ENCODE assay signal across 9 mouse cellular contexts in genomic region chr2:179661998-179662714, GRCm38 (mm10).
DNase-seq lines count a peak whose midpoint lies in the region; ATAC-seq and TF ChIP-seq lines count a peak whose summit lies in the region.
"Had no signal": no experiment of that assay in that cellular context is flagged by ENCODE, and none has a peak within 500 bp of the region (broad histone marks: within the 10 kb centered on the region; RNA-seq: fewer than 3 reads in every experiment).

No protein-coding gene starts in this region.

- WGBS in heart, embryonic 14.5 days, result 4% methylated on average over 20 of the region's 20 CpGs
- WGBS in forebrain, embryonic 15.5 days, result 4% methylated on average over 20 of the region's 20 CpGs
- WGBS in kidney, embryonic 16.5 days, result 2% methylated on average over 20 of the region's 20 CpGs
- 4% methylated on average over 20 of the region's 20 CpGs for WGBS in midbrain, embryonic 15.5 days
- WGBS in lung, adult 2 months, result 3% methylated on average over 20 of the region's 20 CpGs

- H3K27me3 ChIP-seq in heart, embryonic 14.5 days (ENCODE audit: control insufficient read depth, insufficient read depth, low read length), result peaks cover 15% of the 10 kb centered on the region
- H3K27me3 ChIP-seq in forebrain, embryonic 15.5 days, result no peaks in the 10 kb centered on the region
- H3K27me3 ChIP-seq in kidney, embryonic 16.5 days (ENCODE audit: insufficient read depth, low read length), result peaks cover 10% of the 10 kb centered on the region; the same call in 1 of the 2 replicates
- H3K27me3 ChIP-seq in midbrain, embryonic 15.5 days (replicated peaks), result 0 out of 2 replicates have a peak, but pooled peaks cover 15% of the 10 kb centered on the region

- no peak overlapping the region for H3K27ac ChIP-seq in heart, embryonic 14.5 days (replicated peaks in 1 of 2; ENCODE audit: control insufficient read depth in 1 of 2, insufficient read depth in 1 of 2, low read depth in 2 of 2, low read length in 2 of 2)
- H3K27ac ChIP-seq in forebrain, embryonic 15.5 days (replicated peaks), result no peak overlapping the region
- no peak overlapping the region for H3K27ac ChIP-seq in kidney, embryonic 16.5 days (ENCODE audit: low read length)
- H3K27ac ChIP-seq in midbrain, embryonic 15.5 days, result no peak overlapping the region
- H3K27ac ChIP-seq in left cerebral cortex, adult 2 months, result no peak overlapping the region

- TF ChIP-seq POLR2A in lung, adult 2 months (IDR thresholded peaks at IDR 0.05; ENCODE audit: borderline replicate concordance, extremely low read depth, low read depth, low read length), result no peak

- no peaks in the 10 kb centered on the region for H3K36me3 ChIP-seq in heart, embryonic 14.5 days (ENCODE audit: control insufficient read depth, insufficient read depth, low read length)
- no peaks in the 10 kb centered on the region for H3K36me3 ChIP-seq in forebrain, embryonic 15.5 days
- H3K36me3 ChIP-seq in kidney, embryonic 16.5 days (ENCODE audit: insufficient read depth, low read length), result no peaks in the 10 kb centered on the region
- H3K36me3 ChIP-seq in midbrain, embryonic 15.5 days (replicated peaks), result no peaks in the 10 kb centered on the region

- no peak for DNase-seq in heart, postnatal 4 days
- no peak for DNase-seq in ovary, adult 18-20 months (ENCODE audit: low spot score)
- no peak for DNase-seq in left cerebral cortex, adult 2 months (ENCODE audit: extremely low spot score in 1 of 2, low spot score in 2 of 2)
- DNase-seq in lung, adult 2 months, result no peak
- DNase-seq: cerebellum, postnatal 14 days had no signal

- H3K9me3 ChIP-seq in heart, embryonic 14.5 days (ENCODE audit: control insufficient read depth, low read length), result no peaks in the 10 kb centered on the region
- H3K9me3 ChIP-seq in forebrain, embryonic 15.5 days, result no peaks in the 10 kb centered on the region
- H3K9me3 ChIP-seq in kidney, embryonic 16.5 days (ENCODE audit: low read length), result 0 out of 2 replicates have a peak, but pooled peaks cover 2% of the 10 kb centered on the region
- no peaks in the 10 kb centered on the region for H3K9me3 ChIP-seq in midbrain, embryonic 15.5 days

- peak overlapping the region; percentile 22 to 34; a peak in 3 of 4 replicates for H3K4me3 ChIP-seq in heart, embryonic 14.5 days (ENCODE audit: control insufficient read depth in 1 of 2, insufficient read depth in 1 of 2, low read depth in 1 of 2, low read length in 2 of 2)
- no peak overlapping the region for H3K4me3 ChIP-seq in forebrain, embryonic 15.5 days
- peak overlapping the region; percentile 23 for H3K4me3 ChIP-seq in kidney, embryonic 16.5 days (ENCODE audit: low read length)
- H3K4me3 ChIP-seq in midbrain, embryonic 15.5 days, result no peak overlapping the region
- no peak overlapping the region for H3K4me3 ChIP-seq in left cerebral cortex, adult 2 months
- H3K4me3 ChIP-seq in lung, adult 2 months (replicated peaks; ENCODE audit: extremely low read depth, low read depth, low read length), result no peak overlapping the region

- H3K9ac ChIP-seq in heart, embryonic 14.5 days (ENCODE audit: low read length), result no peak overlapping the region
- H3K9ac ChIP-seq in forebrain, embryonic 15.5 days (replicated peaks), result no peak overlapping the region
- no peak overlapping the region for H3K9ac ChIP-seq in kidney, embryonic 16.5 days (replicated peaks; ENCODE audit: low read length)
- H3K9ac ChIP-seq in midbrain, embryonic 15.5 days, result no peak overlapping the region

- no peak for TF ChIP-seq CTCF in left cerebral cortex, adult 2 months (IDR thresholded peaks at IDR 0.05)
- TF ChIP-seq CTCF in lung, adult 2 months (IDR thresholded peaks at IDR 0.05; ENCODE audit: insufficient read depth, low read length), result no peak

- intact Hi-C loops in left cerebral cortex, adult 2 months (cut with DNase I), result no loop called here

- ATAC-seq in heart, embryonic 14.5 days (ENCODE audit: insufficient number of reproducible peaks, insufficient read depth, low FRiP score, low read depth), result no peak
- no peak for ATAC-seq in forebrain, embryonic 15.5 days (replicated peaks)
- peak; percentile 77; the same call in 1 of the 2 replicates for ATAC-seq in kidney, embryonic 16.5 days (ENCODE audit: low FRiP score, low TSS enrichment)
- ATAC-seq in midbrain, embryonic 15.5 days (replicated peaks), result no peak

- H3K4me2 ChIP-seq in heart, embryonic 14.5 days (ENCODE audit: low read length), result peak overlapping the region; percentile 69
- H3K4me2 ChIP-seq in forebrain, embryonic 15.5 days (replicated peaks), result peak overlapping the region; percentile 17; the same call in 1 of the 2 replicates
- H3K4me2 ChIP-seq in kidney, embryonic 16.5 days (replicated peaks; ENCODE audit: low read depth, low read length), result peak overlapping the region; percentile 50
- H3K4me2 ChIP-seq in midbrain, embryonic 15.5 days, result peak overlapping the region; percentile 21

- 0 out of 4 replicates have a peak, but pooled peaks cover 0 to 8% of the 10 kb centered on the region in 2 experiments for H3K4me1 ChIP-seq in heart, embryonic 14.5 days (ENCODE audit: control insufficient read depth in 2 of 2, insufficient read depth in 2 of 2, low read length in 2 of 2)
- H3K4me1 ChIP-seq in forebrain, embryonic 15.5 days, result peaks cover 37% of the 10 kb centered on the region
- peaks cover 10% of the 10 kb centered on the region for H3K4me1 ChIP-seq in kidney, embryonic 16.5 days (ENCODE audit: insufficient read depth, low read length)
- peaks cover 18% of the 10 kb centered on the region for H3K4me1 ChIP-seq in midbrain, embryonic 15.5 days
- no peaks in the 10 kb centered on the region for H3K4me1 ChIP-seq in lung, adult 2 months (ENCODE audit: control insufficient read depth, insufficient read depth, low read length)

Comparison
In these comparisons a context has a peak if more than half of its experiments do, and no peak if none do; other contexts are left out.
1. H3K4me2 ChIP-seq: peak in every context shown above with its lines; median percentile 69 in heart, embryonic 14.5 days; 50 in kidney, embryonic 16.5 days; 21 in midbrain, embryonic 15.5 days; 17 in forebrain, embryonic 15.5 days.
2. H3K4me3 ChIP-seq: peak in heart, embryonic 14.5 days (2 of 2) and kidney, embryonic 16.5 days (single experiment); none in forebrain, embryonic 15.5 days (single experiment), midbrain, embryonic 15.5 days (single experiment), left cerebral cortex, adult 2 months (single experiment) and lung, adult 2 months (single experiment).